ENCODE assay signal across 9 mouse cellular contexts in genomic region chr4:149445868-149446267, GRCm38 (mm10). TPM values are rescaled to one million over a fixed set of nuclear protein-coding genes. Genes with fewer than 3 reads are reported as not detected.
DNase-seq lines count a peak whose midpoint lies in the region; ATAC-seq lines count a peak whose summit lies in the region.
"Had no signal": no experiment of that assay in that cellular context is flagged by ENCODE, and none has a peak within 500 bp of the region (broad histone marks: within the 10 kb centered on the region; RNA-seq: fewer than 3 reads in every experiment).

No protein-coding gene starts in this region.

- DNase-seq in cerebellum, adult 11-12 months = peak; percentile 62
- no peak for DNase-seq in cerebellum, adult 8-10 months
- DNase-seq in MN1 (ENCODE audit: low spot score) = peak; percentile 83
- DNase-seq in embryonic facial prominence, embryonic 10.5 days (ENCODE audit: low spot score) = peak; percentile 81
- peak; percentile 76 for DNase-seq in left cerebral cortex, postnatal 4 days
- peak; percentile 41 for DNase-seq in thymus, postnatal 0 days (ENCODE audit: low spot score)

- H3K27me3 ChIP-seq in embryonic facial prominence, embryonic 10.5 days (replicated peaks; ENCODE audit: low read depth, poor library complexity, severe bottlenecking) = no peaks in the 10 kb centered on the region
- H3K27me3 ChIP-seq in heart, embryonic 12.5 days (replicated peaks) = no peaks in the 10 kb centered on the region

- peak overlapping the region; percentile 94 for H3K27ac ChIP-seq in embryonic facial prominence, embryonic 10.5 days (replicated peaks)
- peak overlapping the region; percentile 84 for H3K27ac ChIP-seq in heart, embryonic 12.5 days (ENCODE audit: poor library complexity, severe bottlenecking)

- 0 out of 2 replicates have a peak overlapping the region, but pooled peaks have one; percentile 3 for H3K9ac ChIP-seq in heart, embryonic 12.5 days

- H3K4me2 ChIP-seq in heart, embryonic 12.5 days = peak overlapping the region; percentile 72

- peak overlapping the region; percentile 52 for H3K4me3 ChIP-seq in embryonic facial prominence, embryonic 10.5 days
- H3K4me3 ChIP-seq in heart, embryonic 12.5 days = peak overlapping the region; percentile 39

- ATAC-seq in heart, embryonic 12.5 days (ENCODE audit: insufficient number of reproducible peaks, low FRiP score) = peak; percentile 77
- ATAC-seq in megakaryocyte progenitor cell, adult 5-6 weeks (replicated peaks; ENCODE audit: poor library complexity) = peak; percentile 59

- H3K9me3 ChIP-seq in embryonic facial prominence, embryonic 10.5 days = no peaks in the 10 kb centered on the region
- no peaks in the 10 kb centered on the region for H3K9me3 ChIP-seq in heart, embryonic 12.5 days (replicated peaks)

- peaks cover 22% of the 10 kb centered on the region for H3K4me1 ChIP-seq in embryonic facial prominence, embryonic 10.5 days
- peaks cover 18% of the 10 kb centered on the region for H3K4me1 ChIP-seq in heart, embryonic 12.5 days (replicated peaks)

- WGBS in embryonic facial prominence, embryonic 10.5 days = 2% methylated on average over 11 of the region's 11 CpGs
- WGBS in heart, embryonic 12.5 days = 2% methylated on average over 11 of the region's 11 CpGs

- intact Hi-C loops in left cerebral cortex, postnatal 4 days (cut with DNase I) = no loop called here

- no peaks in the 10 kb centered on the region for H3K36me3 ChIP-seq in embryonic facial prominence, embryonic 10.5 days (replicated peaks)
- H3K36me3 ChIP-seq in heart, embryonic 12.5 days = no peaks in the 10 kb centered on the region

RNA-seq across cellular contexts. Expression of gene Rbp7, which starts 8.9 kb away (rescaled TPM):
- not detected in 2 replicates for polyA plus RNA-seq in embryonic facial prominence, embryonic 10.5 days (2016; fragmentation: Nextera tagmentation; extraction: Ambion mirVana)
- 2.4 and 3.4 TPM in 2 replicates for polyA plus RNA-seq in heart, embryonic 12.5 days (2016; fragmentation: Nextera tagmentation; extraction: Ambion mirVana)
- total RNA-seq in left cerebral cortex, postnatal 4 days (2021) = not detected
- total RNA-seq in megakaryocyte progenitor cell, adult 5-6 weeks (2015) = not detected in 2 replicates
- not detected in 2 replicates for total RNA-seq in megakaryocyte progenitor cell, adult 5-6 weeks (2017)
- 12.6 and 18.0 TPM in 2 replicates for polyA plus RNA-seq in thymus, postnatal 0 days (2015; fragmentation: Nextera tagmentation; extraction: Ambion mirVana)
- total RNA-seq: left cerebral cortex, adult 8-10 months had no signal

RNA-seq across cellular contexts. Expression of gene Ube4b, which starts 19.3 kb away (rescaled TPM):
- polyA plus RNA-seq in embryonic facial prominence, embryonic 10.5 days (2016; fragmentation: Nextera tagmentation; extraction: Ambion mirVana) = 65.5 and 71.8 TPM in 2 replicates
- 50.3 and 58.3 TPM in 2 replicates for polyA plus RNA-seq in heart, embryonic 12.5 days (2016; fragmentation: Nextera tagmentation; extraction: Ambion mirVana)
- 100 to 1,000 TPM; 122 to 134 TPM for total RNA-seq in left cerebral cortex, postnatal 4 days (2021)
- total RNA-seq in megakaryocyte progenitor cell, adult 5-6 weeks (2015) = 42.0 and 43.2 TPM in 2 replicates
- 35.1 and 42.1 TPM in 2 replicates for total RNA-seq in megakaryocyte progenitor cell, adult 5-6 weeks (2017)
- 27.3 and 28.5 TPM in 2 replicates for polyA plus RNA-seq in thymus, postnatal 0 days (2015; fragmentation: Nextera tagmentation; extraction: Ambion mirVana)

RNA-seq across cellular contexts. Expression of gene Tmem274, which starts 31.3 kb away (rescaled TPM):
- 0.26 and 0.77 TPM in 2 replicates for polyA plus RNA-seq in embryonic facial prominence, embryonic 10.5 days (2016; fragmentation: Nextera tagmentation; extraction: Ambion mirVana)
- polyA plus RNA-seq in heart, embryonic 12.5 days (2016; fragmentation: Nextera tagmentation; extraction: Ambion mirVana) = 0.29 and 0.33 TPM in 2 replicates
- total RNA-seq in left cerebral cortex, postnatal 4 days (2021) = not detected
- not detected in 2 replicates for total RNA-seq in megakaryocyte progenitor cell, adult 5-6 weeks (2015)
- not detected in 2 replicates for total RNA-seq in megakaryocyte progenitor cell, adult 5-6 weeks (2017)
- polyA plus RNA-seq in thymus, postnatal 0 days (2015; fragmentation: Nextera tagmentation; extraction: Ambion mirVana) = 0.31 TPM in 1 of 2 replicates, not detected in the other
- total RNA-seq: left cerebral cortex, adult 8-10 months had no signal

RNA-seq across cellular contexts. Expression of gene Nmnat1, which starts 39.1 kb away (rescaled TPM):
- 14.5 and 15.0 TPM in 2 replicates for polyA plus RNA-seq in embryonic facial prominence, embryonic 10.5 days (2016; fragmentation: Nextera tagmentation; extraction: Ambion mirVana)
- polyA plus RNA-seq in heart, embryonic 12.5 days (2016; fragmentation: Nextera tagmentation; extraction: Ambion mirVana) = 12.0 and 14.0 TPM in 2 replicates
- total RNA-seq in left cerebral cortex, postnatal 4 days (2021) = 1 to 10 TPM; 5.9 to 6.0 TPM
- 7.4 and 8.0 TPM in 2 replicates for total RNA-seq in megakaryocyte progenitor cell, adult 5-6 weeks (2015)
- total RNA-seq in megakaryocyte progenitor cell, adult 5-6 weeks (2017) = 12.4 and 14.4 TPM in 2 replicates
- 13.4 and 15.3 TPM in 2 replicates for polyA plus RNA-seq in thymus, postnatal 0 days (2015; fragmentation: Nextera tagmentation; extraction: Ambion mirVana)

RNA-seq across cellular contexts. Expression of gene Lzic, which starts 39.2 kb away (rescaled TPM):
- 53.2 and 54.5 TPM in 2 replicates for polyA plus RNA-seq in embryonic facial prominence, embryonic 10.5 days (2016; fragmentation: Nextera tagmentation; extraction: Ambion mirVana)
- 32.1 and 40.9 TPM in 2 replicates for polyA plus RNA-seq in heart, embryonic 12.5 days (2016; fragmentation: Nextera tagmentation; extraction: Ambion mirVana)
- 10 to 100 TPM; 63.7 to 66.2 TPM for total RNA-seq in left cerebral cortex, postnatal 4 days (2021)
- 25.2 and 26.8 TPM in 2 replicates for total RNA-seq in megakaryocyte progenitor cell, adult 5-6 weeks (2015)
- total RNA-seq in megakaryocyte progenitor cell, adult 5-6 weeks (2017) = 81.4 and 111 TPM in 2 replicates
- polyA plus RNA-seq in thymus, postnatal 0 days (2015; fragmentation: Nextera tagmentation; extraction: Ambion mirVana) = 62.8 and 66.6 TPM in 2 replicates
